Mouse (Mus musculus): ENCODE results near the gene Gm6526. TPM values are rescaled to one million over a fixed set of nuclear protein-coding genes. Genes with fewer than 3 reads are reported as not detected.
"Not testable (repeated sequence)": the region's sequence is repeated elsewhere in the genome, so short reads cannot be mapped to it uniquely, and the experiment has no call there.

Gene Gm6526
- polyA plus RNA-seq (2016; fragmentation: Nextera tagmentation; extraction: Ambion mirVana): not detected in 2 replicates

GRCm38 (mm10) chr14:43747566-43747965, at the start of gene Gm6526:
Gene Gm6526, plus strand, starts transcription at chr14:43747866.
- not testable (repeated sequence) for H3K4me1 ChIP-seq; H3K9ac ChIP-seq; ATAC-seq; H3K36me3 ChIP-seq; H3K9me3 ChIP-seq (replicated peaks); H3K4me2 ChIP-seq; H3K27ac ChIP-seq; H3K4me3 ChIP-seq; H3K27me3 ChIP-seq (replicated peaks)
- WGBS (ENCODE audit: insufficient replicate concordance): 48% methylated on average over 4 of the region's 4 CpGs

GRCm38 (mm10) chr14:43727385-43727784, 20.3 kb upstream of the Gm6526 start, which contains the start of gene Gm16506:
Gene Gm16506, minus strand, starts transcription at chr14:43727485.
- H3K4me3 ChIP-seq; H3K27ac ChIP-seq; H3K27me3 ChIP-seq (replicated peaks); H3K4me2 ChIP-seq; H3K9ac ChIP-seq; H3K4me1 ChIP-seq; H3K36me3 ChIP-seq; H3K9me3 ChIP-seq (replicated peaks); ATAC-seq: not testable (repeated sequence)
- WGBS (ENCODE audit: insufficient replicate concordance): 65% methylated on average over 3 of the region's 3 CpGs

GRCm38 (mm10) chr14:43784645-43785044, 37.0 kb downstream of the Gm6526 start, which contains the start of gene Gm8180:
Gene Gm8180, minus strand, starts transcription at chr14:43784745.
- not testable (repeated sequence) for H3K27me3 ChIP-seq (replicated peaks); H3K4me3 ChIP-seq; H3K36me3 ChIP-seq; ATAC-seq; H3K4me2 ChIP-seq; H3K4me1 ChIP-seq; H3K9me3 ChIP-seq (replicated peaks); H3K9ac ChIP-seq; H3K27ac ChIP-seq
- 68% methylated on average over 3 of the region's 3 CpGs for WGBS (ENCODE audit: insufficient replicate concordance)

- not testable (repeated sequence) for H3K27me3 ChIP-seq (replicated peaks); H3K4me1 ChIP-seq; H3K9ac ChIP-seq; H3K4me3 ChIP-seq; ATAC-seq; H3K36me3 ChIP-seq; H3K4me2 ChIP-seq; H3K9me3 ChIP-seq (replicated peaks); H3K27ac ChIP-seq
- 59% methylated on average over 5 of the region's 5 CpGs for WGBS (ENCODE audit: insufficient replicate concordance)
Measured at GRCm38 (mm10) chr14:43793811-43794210, 46.1 kb downstream of the Gm6526 start.

- Histone ChIP-seq H3K27me3 (replicated peaks) (peaks cover 8% of the 10 kb centered on the region; the same call in 1 of the 2 replicates), H3K9ac (no peak overlapping the region), H3K27ac (no peak overlapping the region), H3K4me1 (no peaks in the 10 kb centered on the region), H3K4me2 (peak overlapping the region; percentile 40), H3K9me3 (replicated peaks) (no peaks in the 10 kb centered on the region), H3K4me3 (no peak overlapping the region), H3K36me3 (no peaks in the 10 kb centered on the region)
- ATAC-seq: no peak
- 21% methylated on average over 14 of the region's 14 CpGs for WGBS (ENCODE audit: insufficient replicate concordance)
Measured at GRCm38 (mm10) chr14:43796069-43796904, 48.6 kb downstream of the Gm6526 start.

- H3K27me3 ChIP-seq (replicated peaks); H3K9ac ChIP-seq; ATAC-seq; H3K4me1 ChIP-seq; H3K9me3 ChIP-seq (replicated peaks); H3K4me3 ChIP-seq; H3K27ac ChIP-seq; H3K36me3 ChIP-seq: not testable (repeated sequence)
- H3K4me2 ChIP-seq: peak overlapping the region; percentile 40
- 9% methylated on average over 22 of the region's 23 CpGs for WGBS (ENCODE audit: insufficient replicate concordance)
Measured at GRCm38 (mm10) chr14:43796905-43797470, 49.3 kb downstream of the Gm6526 start.

- not testable (repeated sequence) for H3K27me3 ChIP-seq (replicated peaks); H3K4me3 ChIP-seq; ATAC-seq; H3K9ac ChIP-seq; H3K27ac ChIP-seq; H3K4me2 ChIP-seq; H3K36me3 ChIP-seq; H3K9me3 ChIP-seq (replicated peaks); H3K4me1 ChIP-seq
- 25% methylated on average over 7 of the region's 7 CpGs for WGBS (ENCODE audit: insufficient replicate concordance)
Measured at GRCm38 (mm10) chr14:43804435-43804834, 56.8 kb downstream of the Gm6526 start.

Other genes starting within 250 kb of the Gm6526 start
- gene Gm5799, start 204.3 kb upstream of the Gm6526 start, polyA plus RNA-seq (2016; fragmentation: Nextera tagmentation; extraction: Ambion mirVana): not detected in 2 replicates
- not detected in 2 replicates for gene Gm17654, start 168.7 kb upstream of the Gm6526 start, polyA plus RNA-seq (2016; fragmentation: Nextera tagmentation; extraction: Ambion mirVana)
- gene Gm10375, start 139.9 kb upstream of the Gm6526 start, polyA plus RNA-seq (2016; fragmentation: Nextera tagmentation; extraction: Ambion mirVana): not detected in 2 replicates
- not detected in 2 replicates for gene Gm8165, start 70.7 kb upstream of the Gm6526 start, polyA plus RNA-seq (2016; fragmentation: Nextera tagmentation; extraction: Ambion mirVana)
- 0.77 and 1.2 TPM in 2 replicates for gene Gm7324, start 50.0 kb upstream of the Gm6526 start, polyA plus RNA-seq (2016; fragmentation: Nextera tagmentation; extraction: Ambion mirVana)
- gene Gm16506, start 20.4 kb upstream of the Gm6526 start, polyA plus RNA-seq (2016; fragmentation: Nextera tagmentation; extraction: Ambion mirVana): not detected in 2 replicates
- not detected in 2 replicates for gene Gm8180, start 36.9 kb downstream of the Gm6526 start, polyA plus RNA-seq (2016; fragmentation: Nextera tagmentation; extraction: Ambion mirVana)
- 3.5 and 12.1 TPM in 2 replicates for gene Ear1, start 127.7 kb downstream of the Gm6526 start, polyA plus RNA-seq (2016; fragmentation: Nextera tagmentation; extraction: Ambion mirVana)
- gene Ear10, start 175.7 kb downstream of the Gm6526 start, polyA plus RNA-seq (2016; fragmentation: Nextera tagmentation; extraction: Ambion mirVana): not detected in 2 replicates
- 8.6 and 10.9 TPM in 2 replicates for gene Gm8113, start 177.5 kb downstream of the Gm6526 start, polyA plus RNA-seq (2016; fragmentation: Nextera tagmentation; extraction: Ambion mirVana)
- not detected in 2 replicates for gene Ang5, start 209.2 kb downstream of the Gm6526 start, polyA plus RNA-seq (2016; fragmentation: Nextera tagmentation; extraction: Ambion mirVana)